Mouse (Mus musculus): ENCODE data around the gene Gm20843. TPM values are rescaled to one million over a fixed set of nuclear protein-coding genes. Genes with fewer than 3 reads are reported as not detected.

The Gm20843 gene
- not detected in 2 replicates for polyA plus RNA-seq (2021; fragmentation: Nextera tagmentation)
- long read RNA-seq, experiment 1: 0 reads
- long read RNA-seq, experiment 2: 0 reads

GRCm38 (mm10) chrY:72247018-72247417 is at the start of gene Gm20843:
Gene Gm20843 (minus strand): TSS chrY:72247118.

